Mouse (Mus musculus) CH12.LX (cell line): ENCODE results near the gene Krt39. TPM values are rescaled to one million over a fixed set of nuclear protein-coding genes. Genes with fewer than 3 reads are reported as not detected.

Experiments used
- DNase-seq: peaks from one replicate; pipeline ENCODE4 v3.0.0-alpha.2; 2013; ENCODE audit errors: extremely low read depth
- H3K27ac ChIP-seq: 2 replicates; pipeline ENCODE4 v1.5.1; 2012; ENCODE audit warnings: low read depth, mild to moderate bottlenecking, control low read depth, moderate library complexity; ENCODE audit not compliant: insufficient read depth
- H3K27me3 ChIP-seq: replicated peaks from 2 replicates; pipeline ENCODE3; 2012; ENCODE audit warnings: inconsistent platforms
- H3K36me3 ChIP-seq, 2 experiments: replicated peaks in 1 of 2; 2 replicates each; pipeline versions ENCODE3 to v1.6.1; 2012; ENCODE audit warnings: inconsistent platforms in 1 of 2, low read length in 1 of 2, mild to moderate bottlenecking in 1 of 2, mixed read lengths in 1 of 2, moderate library complexity in 1 of 2; ENCODE audit not compliant: control insufficient read depth in 1 of 2, insufficient read depth in 1 of 2
- H3K4me1 ChIP-seq, 2 experiments: 2 replicates each; pipeline ENCODE4 v1.6.1; 2012; ENCODE audit warnings: inconsistent platforms in 1 of 2, moderate library complexity in 1 of 2; ENCODE audit not compliant: insufficient read depth in 2 of 2, control insufficient read depth in 1 of 2
- H3K4me2 ChIP-seq: 2 replicates; pipeline ENCODE4 v1.6.1; 2012; ENCODE audit warnings: low read depth, mild to moderate bottlenecking, control low read depth; ENCODE audit not compliant: poor library complexity, insufficient read depth, severe bottlenecking
- H3K4me3 ChIP-seq, 3 experiments: fragments of 150-350 bp in 1 of 3; sonication (generic) in 1 of 3; replicated peaks in 1 of 3; 2 replicates each; pipeline versions ENCODE3 to v1.5.1; 2011 to 2012; ENCODE audit warnings: low read depth in 2 of 3, low read length in 2 of 3, mild to moderate bottlenecking in 2 of 3, moderate library complexity in 2 of 3, control low read depth in 1 of 3, improper control_type of control experiment in 1 of 3, inconsistent platforms in 1 of 3, mixed read lengths in 1 of 3; ENCODE audit not compliant: poor library complexity in 1 of 3
- H3K79me2 ChIP-seq: replicated peaks from 2 replicates; pipeline ENCODE4 v1.6.1; 2012; ENCODE audit warnings: mild to moderate bottlenecking, moderate library complexity; ENCODE audit not compliant: control insufficient read depth, poor library complexity, insufficient read depth, severe bottlenecking; ENCODE audit errors: extremely low read depth
- H3K9ac ChIP-seq: 2 replicates; pipeline ENCODE4 v1.6.1; 2012; ENCODE audit warnings: low read depth, mild to moderate bottlenecking, control low read depth, moderate library complexity; ENCODE audit not compliant: insufficient read depth
- H3K9me3 ChIP-seq: replicated peaks from 2 replicates; pipeline ENCODE3; 2012; ENCODE audit warnings: low read length, inconsistent platforms, mixed read lengths
- CHD1 ChIP-seq: IDR thresholded peaks from 2 replicates; pipeline ENCODE4 v1.6.1; 2012; ENCODE audit warnings: low read depth, low read length, improper control_type of control experiment, inconsistent platforms
- CHD2 ChIP-seq: IDR thresholded peaks from 2 replicates; pipeline ENCODE4 v1.6.1; 2011; ENCODE audit warnings: low read length, improper control_type of control experiment
- ELF1 ChIP-seq: IDR thresholded peaks from 2 replicates; pipeline ENCODE4 v1.6.1; 2014; ENCODE audit warnings: low read depth, mild to moderate bottlenecking, inconsistent platforms, low read length, improper control_type of control experiment
- GABPA ChIP-seq: IDR thresholded peaks from 2 replicates; pipeline ENCODE4 v1.6.1; 2012; ENCODE audit warnings: low read depth, low read length, improper control_type of control experiment, inconsistent platforms; ENCODE audit not compliant: insufficient replicate concordance
- JUND ChIP-seq: conservative IDR thresholded peaks from 2 replicates; pipeline ENCODE4 v1.6.1; 2011; ENCODE audit warnings: low read depth, low read length, improper control_type of control experiment
- MAFK ChIP-seq: IDR thresholded peaks from 2 replicates; pipeline ENCODE4 v1.6.1; 2011; ENCODE audit warnings: low read length, improper control_type of control experiment; ENCODE audit not compliant: insufficient replicate concordance
- NRF1 ChIP-seq: IDR thresholded peaks from 2 replicates; pipeline ENCODE4 v1.6.1; 2014; ENCODE audit warnings: low read depth, mild to moderate bottlenecking, inconsistent platforms, low read length, improper control_type of control experiment, moderate library complexity
- TBP ChIP-seq: conservative IDR thresholded peaks from 2 replicates; pipeline ENCODE4 v1.6.1; 2011; ENCODE audit warnings: low read depth, low read length, improper control_type of control experiment
- UBTF ChIP-seq: IDR thresholded peaks from 2 replicates; pipeline ENCODE4 v1.6.1; 2012; ENCODE audit warnings: low read depth, mild to moderate bottlenecking, inconsistent platforms, low read length, improper control_type of control experiment, moderate library complexity
- dilution Hi-C: fragments of 300-500 bp; cut with MboI; formaldehyde crosslinking; loops from 2 replicates; pipeline ENCODE4 v1.14.3; 2020; ENCODE audit warnings: low sequenced_read_pairs; ENCODE audit not compliant: extremely low pct_unique_long_range_greater_than_20kb, extremely low pct_ligation_motif_present
- in situ Hi-C: fragments of 300-500 bp; cut with MboI; formaldehyde crosslinking; loops from 3 replicates; pipeline ENCODE4 v1.14.3; 2019; ENCODE audit warnings: low sequenced_read_pairs, low pct_ligation_motif_present, low pct_unique_long_range_greater_than_20kb, mixed read lengths
- polyA plus RNA-seq: library from polyadenylated mRNA; unstranded; fragments of >175 nt; gene quantifications from 2 replicates; pipeline ENCODE4 v1.2.1, GENCODE M21; 2012; ENCODE audit warnings: low read depth; ENCODE audit not compliant: insufficient read length
- total RNA-seq, 2 experiments: library from RNA; depleted of rRNA; stranded (reverse); fragments of 300-350 nt in 1 of 2; fragments of >200 nt in 1 of 2; gene quantifications; 2 replicates each; pipeline ENCODE4 v1.2.3; 2012 to 2014

Krt39 gene
- total and polyA plus RNA-seq, 3 experiments, result not detected

DNA sequence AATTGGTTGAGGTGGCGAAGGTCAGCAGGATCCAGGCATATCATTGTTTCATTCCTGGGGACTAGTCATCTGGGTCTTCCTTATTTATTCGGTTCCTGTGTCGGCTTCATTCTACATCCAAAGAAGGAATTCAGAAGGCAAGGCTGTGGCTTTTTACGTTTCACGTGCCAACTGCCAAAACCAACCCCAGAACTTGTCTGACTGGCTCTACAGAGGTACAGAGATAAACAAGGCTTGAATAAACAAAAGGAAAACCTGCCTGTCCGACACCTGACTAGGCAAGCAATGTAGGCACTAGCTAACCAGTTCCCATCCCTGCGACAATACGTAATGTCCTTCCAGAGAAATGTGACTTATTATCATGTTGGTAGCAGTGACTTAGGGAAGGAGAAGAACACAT is 7.0 kb downstream of the Krt39 start:
- no peak overlapping the region for H3K4me2 ChIP-seq
- no peak overlapping the region for H3K9ac ChIP-seq
- no peak for DNase-seq
- H3K4me1 ChIP-seq, result no peaks in the 10 kb centered on the region
- H3K36me3 ChIP-seq, result no peaks in the 10 kb centered on the region
- in situ Hi-C loops (no loop called here), dilution Hi-C loops (no loop called here)
- H3K9me3 ChIP-seq, result no peaks in the 10 kb centered on the region
- no peak overlapping the region for H3K4me3 ChIP-seq
- H3K27me3 ChIP-seq, result peaks cover 98% of the 10 kb centered on the region
- H3K79me2 ChIP-seq, result no peaks in the 10 kb centered on the region
- H3K27ac ChIP-seq, result no peak overlapping the region
- TF ChIP-seq CHD2 (no peak), TBP (no peak), UBTF (no peak), CHD1 (no peak), GABPA (no peak), NRF1 (no peak)

DNA sequence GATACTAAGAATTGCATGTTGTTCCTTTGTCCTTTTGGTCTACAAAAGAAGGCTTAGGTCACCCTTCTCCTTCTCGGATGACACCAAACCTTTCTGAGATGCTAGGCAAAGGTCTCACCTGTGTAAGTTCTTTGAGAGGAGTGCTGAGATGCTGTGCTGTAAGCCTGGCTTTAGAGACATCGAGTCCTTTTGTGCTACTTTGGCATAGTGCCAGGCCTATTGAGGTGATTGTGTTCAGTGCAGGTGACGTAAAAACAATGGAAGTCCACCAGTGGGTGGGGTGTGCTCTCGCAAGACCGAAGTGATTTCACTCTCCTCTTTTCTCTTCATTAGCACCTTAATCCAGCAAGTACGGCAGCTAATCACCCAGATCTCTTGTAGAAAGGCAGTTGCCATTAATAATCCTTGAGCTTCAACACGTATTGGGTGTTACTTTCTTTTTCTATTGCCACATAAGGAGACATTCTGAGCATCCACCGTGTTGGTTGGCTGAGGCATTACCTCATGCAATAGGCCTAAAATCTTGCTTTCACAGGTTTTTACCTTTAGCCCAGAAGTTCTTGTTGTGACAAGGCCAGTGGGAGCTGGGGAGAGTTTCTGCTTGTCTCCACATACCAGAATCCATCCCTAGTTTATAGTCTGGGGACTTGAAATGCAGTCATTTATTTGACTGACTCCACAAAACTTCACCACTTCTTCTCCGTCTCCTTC is 20.9 kb downstream of the Krt39 start:
- H3K4me3 ChIP-seq, result no peak overlapping the region
- H3K4me2 ChIP-seq, result no peak overlapping the region; the same call in none of the 2 replicates
- dilution Hi-C loops, result no loop called here
- no peak for DNase-seq
- in situ Hi-C loops, result no loop called here
- no peaks in the 10 kb centered on the region for H3K4me1 ChIP-seq
- no peaks in the 10 kb centered on the region for H3K36me3 ChIP-seq
- H3K9me3 ChIP-seq, result no peaks in the 10 kb centered on the region
- peaks cover 94% of the 10 kb centered on the region for H3K27me3 ChIP-seq
- no peaks in the 10 kb centered on the region for H3K79me2 ChIP-seq
- no peak overlapping the region for H3K9ac ChIP-seq
- H3K27ac ChIP-seq, result no peak overlapping the region
- TF ChIP-seq JUND (no peak), ELF1 (no peak)
- TF ChIP-seq, all 38 proteins: peak for 0

DNA sequence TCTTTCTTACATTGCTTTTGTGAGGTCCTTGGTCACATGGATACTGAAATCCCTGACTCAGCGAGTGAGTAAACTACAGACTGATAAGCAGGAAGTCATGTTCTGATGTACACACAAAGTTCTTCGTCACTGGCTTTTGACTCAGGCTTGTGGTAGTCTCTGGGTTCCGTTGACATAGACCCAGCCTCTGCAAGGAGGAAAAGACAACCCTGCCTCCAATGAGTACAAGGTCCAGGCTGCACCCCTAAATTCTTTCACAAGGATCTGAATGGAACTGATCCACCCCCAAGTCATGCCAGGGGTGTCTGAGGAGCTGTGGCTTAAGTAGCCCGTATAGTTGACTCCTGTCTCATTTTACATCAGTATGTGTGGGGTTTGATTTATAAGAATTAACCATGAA is 24.7 kb downstream of the Krt39 start:
- H3K9ac ChIP-seq, result no peak overlapping the region
- H3K36me3 ChIP-seq, result no peaks in the 10 kb centered on the region
- H3K9me3 ChIP-seq, result no peaks in the 10 kb centered on the region
- no peaks in the 10 kb centered on the region for H3K79me2 ChIP-seq
- peaks cover 96% of the 10 kb centered on the region for H3K27me3 ChIP-seq
- H3K4me1 ChIP-seq, result no peaks in the 10 kb centered on the region
- in situ Hi-C loops (no loop called here), dilution Hi-C loops (no loop called here)
- H3K27ac ChIP-seq, result no peak overlapping the region
- no peak for DNase-seq
- no peak overlapping the region for H3K4me2 ChIP-seq
- H3K4me3 ChIP-seq, result no peak overlapping the region
- TF ChIP-seq MAFK (peak; percentile 56; the same call in 1 of the 2 replicates), CHD1 (no peak)
